Mouse (Mus musculus): ENCODE measurements at regions not wholly inside any gene's neighbourhood (a gene's known extent, or its start where the extent isn't known, plus 50 kb on each side); places are given as distances from the start of the nearest gene placed in this dataset.

DNA sequence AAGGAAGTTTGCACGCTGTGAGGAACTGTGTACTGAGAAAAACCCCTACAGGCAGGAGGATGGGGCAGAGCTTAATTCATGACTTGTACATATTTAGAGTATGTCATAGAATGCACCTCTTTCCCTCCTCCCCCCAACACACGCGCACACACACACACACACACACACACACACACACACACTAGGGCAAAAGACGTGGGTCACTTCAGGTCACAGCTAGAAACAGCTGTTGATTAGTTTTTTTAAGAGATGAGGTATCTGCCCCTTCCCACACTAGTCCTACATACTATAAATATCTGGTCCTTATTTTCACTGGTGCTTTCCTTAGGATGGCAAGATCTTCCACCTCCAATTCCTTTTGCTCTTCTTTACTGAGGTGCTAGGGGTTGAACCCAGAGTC is 1207.7 kb upstream of the A1bg start:
- no peak for DNase-seq (ENCODE audit: low read depth)

DNA sequence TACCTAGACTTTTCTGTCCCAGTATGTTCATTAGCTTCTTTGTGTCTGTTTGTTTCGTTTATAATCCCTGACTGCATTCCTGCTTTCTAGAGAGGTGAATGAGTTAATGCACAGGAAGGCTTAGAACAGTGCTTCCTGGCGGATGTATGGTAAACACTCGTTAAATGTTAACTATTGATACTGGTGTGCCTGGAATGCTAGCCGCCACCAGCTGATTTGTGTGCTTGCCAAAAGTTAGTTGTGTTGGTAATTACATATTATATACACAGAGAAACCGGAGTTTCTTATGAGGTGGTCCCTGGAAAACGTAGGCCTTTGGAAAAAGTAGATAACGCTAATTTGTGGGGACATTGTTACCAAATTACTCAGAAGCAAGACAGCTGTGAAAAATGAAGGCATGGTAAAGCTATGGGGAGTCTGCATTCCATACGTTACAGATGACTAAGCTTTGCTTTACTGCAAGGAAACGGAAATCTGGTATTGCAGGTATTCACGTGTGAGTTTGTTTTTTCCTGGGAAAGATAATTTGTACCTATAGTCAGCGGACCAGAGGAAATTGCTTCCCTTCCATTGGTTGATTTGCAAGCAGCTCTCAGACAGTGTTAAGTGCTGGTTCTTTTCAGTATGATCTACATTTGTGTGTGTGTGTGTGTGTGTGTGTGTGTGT is 1205.9 kb upstream of the A1bg start:
- no peak for DNase-seq (ENCODE audit: low read depth)

DNA sequence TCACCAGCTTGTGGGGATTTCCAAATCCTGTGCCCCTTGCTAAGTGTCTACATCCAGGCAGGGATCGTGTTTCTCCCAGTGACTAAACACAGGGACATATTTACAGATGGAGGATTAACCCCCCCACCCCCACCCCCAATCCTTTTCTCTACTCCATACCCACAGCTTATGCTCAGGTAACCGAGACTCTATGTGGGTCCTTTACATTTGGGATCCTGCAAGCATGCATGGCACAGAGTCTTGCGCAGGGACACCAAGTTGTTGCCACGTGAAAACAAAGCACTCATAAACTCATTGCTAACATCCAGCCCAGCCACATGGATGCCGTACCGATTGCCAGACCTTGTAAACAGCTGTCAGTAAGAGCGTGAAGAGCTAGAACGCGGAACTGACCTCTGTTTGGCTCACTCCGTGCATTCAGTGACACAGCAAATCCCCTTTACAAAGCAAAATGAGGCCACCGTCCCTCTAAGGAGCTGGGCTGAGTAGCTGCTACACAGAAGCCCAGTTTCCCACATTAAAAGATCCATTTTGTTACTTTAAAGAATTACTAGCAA is 1204.9 kb upstream of the A1bg start:
- DNase-seq (ENCODE audit: low read depth) = peak; percentile 34

DNA sequence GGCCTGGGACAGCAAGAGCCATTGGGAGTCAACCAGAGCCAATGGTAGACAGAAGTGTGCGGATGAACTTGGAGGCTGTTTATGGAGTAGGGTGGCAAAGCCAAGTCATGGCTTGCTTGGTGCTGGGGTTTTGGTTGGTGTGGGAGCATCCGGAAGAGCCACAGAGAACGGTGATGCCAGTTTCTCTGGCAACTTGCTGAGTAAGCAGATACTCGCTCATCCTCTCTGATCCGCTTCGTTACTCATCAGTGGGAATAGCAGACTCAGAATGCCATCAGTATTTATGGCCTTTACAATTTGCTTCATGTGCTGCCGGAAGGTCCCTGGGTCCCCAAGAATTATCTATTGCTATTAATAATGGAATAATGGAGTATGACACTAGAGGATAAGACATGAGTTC is 1202.9 kb upstream of the A1bg start:
- no peak for DNase-seq (ENCODE audit: low read depth)

DNA sequence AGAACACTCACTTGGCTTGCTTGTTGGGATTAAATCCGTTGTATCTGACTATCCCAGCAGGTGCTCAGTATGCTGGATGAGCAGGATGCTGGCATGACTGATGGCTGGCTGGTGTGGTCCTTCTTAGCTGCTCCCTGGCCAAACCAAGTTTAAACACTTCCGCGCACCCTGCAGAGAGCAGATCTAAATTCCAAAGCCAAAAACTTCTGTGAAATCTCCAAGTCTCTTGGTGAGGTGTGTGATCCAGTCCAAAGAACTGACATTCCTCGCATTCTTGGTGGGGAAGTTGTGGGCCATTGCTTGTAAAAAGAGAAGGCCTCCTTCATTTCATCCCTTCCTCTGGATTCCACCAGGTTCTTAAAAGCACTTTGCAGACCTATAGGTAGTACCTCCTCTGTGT is 1200.9 kb upstream of the A1bg start:
- DNase-seq (ENCODE audit: low read depth) = no peak

DNA sequence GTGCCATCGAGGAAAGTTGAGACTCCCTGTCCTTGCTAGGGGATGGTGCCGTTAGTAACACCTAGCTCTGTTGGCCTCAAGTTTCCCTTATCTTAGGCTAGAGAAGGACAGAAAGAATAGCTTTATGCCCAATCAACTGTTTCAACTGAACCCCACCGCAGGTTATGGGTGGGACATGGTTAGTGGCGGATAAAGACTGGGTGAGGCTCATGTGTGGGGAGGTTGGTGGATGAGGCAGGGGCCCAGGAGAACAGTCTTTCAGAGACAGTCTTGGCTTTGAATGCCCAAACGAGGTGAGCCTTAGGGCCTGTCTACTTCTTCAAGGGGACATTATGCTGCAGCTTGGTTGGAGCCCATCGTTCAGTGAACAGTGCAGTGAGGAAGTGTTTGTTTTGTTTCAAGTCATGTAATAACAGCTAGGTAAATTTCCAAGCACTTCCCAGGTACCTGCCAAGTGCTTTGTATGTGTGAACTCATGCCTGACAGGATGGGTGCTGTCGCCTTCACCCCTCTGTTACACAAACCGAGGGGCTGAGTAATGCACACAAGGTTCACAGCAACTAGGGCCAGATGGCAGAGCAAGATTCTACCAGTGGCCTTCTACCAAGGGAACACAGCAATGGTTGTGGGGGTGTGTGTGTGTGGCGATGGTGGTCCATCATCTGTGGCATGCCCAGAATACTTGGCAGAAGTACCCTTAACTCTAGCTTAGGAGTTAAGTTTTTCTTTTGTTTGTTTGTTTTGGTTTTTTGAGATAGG is 1199.6 kb upstream of the A1bg start:
- DNase-seq (ENCODE audit: low read depth) = no peak

DNA sequence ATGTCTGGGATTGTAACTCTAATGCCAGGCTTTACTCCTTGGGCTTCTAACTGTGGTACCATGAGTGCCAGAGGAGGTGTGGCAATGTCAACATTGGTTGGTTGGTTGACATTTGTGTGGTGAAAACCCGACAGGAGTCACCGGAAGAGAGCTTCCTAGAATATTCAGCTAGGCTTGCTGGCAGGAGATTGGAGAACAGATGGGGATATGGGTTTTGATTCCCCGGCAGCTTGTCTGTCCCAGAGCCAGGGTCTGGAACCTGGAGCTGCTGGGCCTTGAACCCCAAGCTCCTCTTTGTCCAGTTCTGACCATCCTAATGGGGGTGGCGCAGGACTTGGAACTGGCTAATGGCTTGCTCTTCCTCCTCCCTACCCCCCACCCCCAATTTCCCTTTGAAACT is 1198.9 kb upstream of the A1bg start:
- DNase-seq (ENCODE audit: low read depth) = no peak

DNA sequence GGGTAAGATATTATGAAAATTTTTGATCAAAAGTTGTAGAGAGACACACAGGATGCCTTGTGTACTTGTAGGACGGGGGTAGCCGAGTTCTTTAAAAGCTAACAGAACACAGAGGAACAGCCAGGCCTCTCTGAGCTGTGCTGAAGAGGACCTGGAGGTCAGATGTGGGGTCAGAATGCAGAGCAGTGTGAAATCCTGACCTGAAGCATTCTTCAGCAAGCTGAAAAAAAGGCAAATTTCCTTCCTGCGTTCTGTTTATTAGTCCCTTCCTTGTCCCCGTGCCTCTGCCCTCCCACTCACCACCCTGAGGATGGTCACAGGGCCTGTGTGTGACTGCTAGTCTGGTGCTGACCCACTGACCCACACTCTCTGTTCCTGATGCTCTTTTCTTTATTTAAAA is 1197.9 kb upstream of the A1bg start:
- DNase-seq (ENCODE audit: low read depth) = no peak

DNA sequence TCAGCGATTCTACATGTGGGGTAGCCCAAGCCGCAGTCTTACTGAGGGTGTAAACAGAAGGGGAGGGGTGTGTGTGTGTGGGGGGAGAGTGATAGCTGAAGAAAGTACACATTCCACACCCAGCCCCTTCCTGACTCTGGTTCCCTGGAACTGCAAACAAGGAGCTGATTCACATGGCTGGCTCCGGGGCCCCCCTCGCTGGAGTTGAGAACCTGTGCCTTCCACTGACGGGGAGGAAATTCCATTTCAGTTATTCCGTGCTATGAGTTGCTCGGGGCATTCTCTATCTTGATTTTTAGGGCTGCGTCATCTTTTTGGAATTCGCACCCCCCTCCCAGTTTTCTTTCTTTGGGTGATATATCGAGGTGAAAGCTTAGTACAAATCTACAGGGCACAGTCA is 1196.2 kb upstream of the A1bg start:
- DNase-seq (ENCODE audit: low read depth) = peak; percentile 88

DNA sequence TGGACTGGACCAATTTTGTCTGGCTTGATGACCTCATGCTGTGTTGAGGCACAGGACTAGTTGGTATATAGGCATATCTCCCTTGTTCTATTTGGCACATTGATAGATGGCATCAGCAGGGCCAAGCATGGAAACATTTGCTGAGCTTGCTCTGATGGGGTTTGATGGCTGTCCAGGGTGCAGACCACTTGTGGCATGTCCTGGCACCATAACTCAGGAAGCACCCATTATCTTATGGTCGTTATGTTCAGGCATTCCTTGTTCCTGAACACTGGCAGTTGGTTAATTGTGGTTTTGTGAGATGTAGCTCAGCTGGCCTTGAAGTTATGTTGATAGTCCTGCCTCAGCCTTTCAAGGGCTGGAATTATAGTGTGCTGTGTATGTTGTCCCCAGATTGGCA is 1193.4 kb upstream of the A1bg start:
- DNase-seq (ENCODE audit: low read depth) = no peak

DNA sequence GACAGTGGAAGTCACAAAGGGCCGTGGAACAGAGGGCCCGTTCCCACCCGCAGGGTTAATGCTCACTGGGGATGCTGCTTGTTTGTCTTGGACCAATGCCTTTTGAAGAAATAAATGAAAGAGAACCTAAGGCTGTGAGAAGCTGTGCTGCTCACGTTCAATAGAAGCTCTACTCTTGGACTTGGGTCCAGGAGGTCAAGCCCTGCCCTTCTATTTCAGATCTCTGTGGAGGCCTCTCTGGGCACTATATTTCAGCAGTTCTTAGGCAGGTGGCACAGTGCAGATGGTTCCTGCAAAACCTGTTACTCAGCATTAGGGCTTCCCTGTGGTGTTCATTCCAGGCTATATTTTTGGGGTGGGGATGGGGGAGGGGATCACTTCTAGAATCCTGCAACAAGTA is 1192.0 kb upstream of the A1bg start:
- DNase-seq (ENCODE audit: low read depth) = no peak

DNA sequence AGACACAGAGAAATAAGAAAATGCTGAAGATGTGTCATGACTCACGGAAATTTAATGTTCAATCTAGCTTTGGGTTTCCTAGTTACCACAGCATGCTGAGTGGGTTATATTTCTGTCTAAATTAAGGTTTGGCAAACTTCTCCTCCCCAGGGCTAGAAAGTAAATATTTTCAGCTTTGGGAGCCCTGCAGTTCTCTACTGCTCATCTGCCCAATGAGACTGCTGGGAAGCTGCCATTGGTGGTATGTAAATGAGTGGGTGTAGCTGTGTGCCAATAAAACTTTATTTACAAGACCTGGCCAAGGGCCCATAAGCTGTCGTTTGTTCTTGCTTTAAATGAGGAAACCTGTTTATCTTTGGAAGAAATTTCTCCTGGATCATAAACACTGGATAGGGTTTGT is 1189.3 kb upstream of the A1bg start:
- DNase-seq (ENCODE audit: low read depth) = peak; percentile 88

DNA sequence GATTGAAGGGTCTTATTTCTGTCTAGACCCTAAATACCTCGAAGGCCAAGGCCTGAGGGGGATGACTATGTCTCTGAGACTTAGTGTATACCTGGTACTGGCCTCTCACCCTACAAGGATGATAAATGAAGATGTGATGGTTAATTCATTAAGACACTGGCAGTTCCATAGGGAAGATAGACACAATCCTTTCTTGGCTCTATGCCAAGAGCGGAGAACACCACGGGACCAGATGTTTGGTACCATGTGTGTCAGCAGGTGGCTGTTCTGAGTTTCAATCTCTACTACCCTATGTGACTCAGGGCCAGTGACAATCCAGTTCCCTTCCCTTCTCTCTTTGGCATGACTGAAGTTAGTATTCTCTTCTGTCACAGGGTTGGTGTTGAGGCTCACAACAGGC is 1185.2 kb upstream of the A1bg start:
- no peak for DNase-seq (ENCODE audit: low read depth)

DNA sequence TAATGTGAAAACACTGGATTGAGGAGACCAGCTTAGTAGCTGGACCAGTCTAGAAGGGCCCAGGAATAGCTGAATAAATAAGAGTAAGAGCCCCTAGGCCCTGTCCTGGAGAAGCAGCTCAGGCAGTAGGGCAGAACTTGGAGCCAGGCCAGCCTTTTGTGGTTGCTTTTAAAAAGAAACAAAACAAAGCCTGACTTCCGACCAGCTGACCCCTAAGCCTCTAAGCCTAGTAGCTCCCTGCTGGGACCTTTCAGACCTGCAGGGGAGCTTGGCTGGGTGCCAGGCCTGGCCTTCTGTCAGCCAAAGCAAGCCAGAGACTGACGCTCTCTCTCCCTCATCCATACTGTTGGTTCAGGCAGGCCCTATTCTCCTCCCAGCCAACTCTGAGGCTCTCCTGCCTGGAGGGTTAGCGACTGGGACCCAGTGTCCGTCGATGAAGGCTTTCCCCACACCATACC is 1183.7 kb upstream of the A1bg start:
- peak; percentile 89 for DNase-seq (ENCODE audit: low read depth)

DNA sequence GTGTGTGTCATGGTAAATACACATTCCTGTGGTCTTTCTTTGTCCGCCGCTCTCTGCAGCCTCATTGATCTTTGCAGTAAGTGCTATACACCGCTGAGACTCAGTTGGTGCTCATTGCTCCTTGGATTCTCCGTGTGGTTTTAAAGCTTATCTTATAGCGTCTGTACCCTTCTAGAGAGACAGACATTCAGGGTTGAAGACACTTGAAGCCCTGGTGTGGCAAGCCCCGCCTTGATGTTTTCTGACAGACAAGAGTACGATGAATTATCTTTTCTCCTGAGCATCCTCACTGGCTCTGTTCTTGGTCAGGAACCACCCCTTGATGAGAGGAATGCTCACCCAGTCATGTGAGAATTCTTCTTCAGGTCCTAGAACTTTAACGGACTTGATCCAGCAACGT is 1182.7 kb upstream of the A1bg start:
- no peak for DNase-seq (ENCODE audit: low read depth)

DNA sequence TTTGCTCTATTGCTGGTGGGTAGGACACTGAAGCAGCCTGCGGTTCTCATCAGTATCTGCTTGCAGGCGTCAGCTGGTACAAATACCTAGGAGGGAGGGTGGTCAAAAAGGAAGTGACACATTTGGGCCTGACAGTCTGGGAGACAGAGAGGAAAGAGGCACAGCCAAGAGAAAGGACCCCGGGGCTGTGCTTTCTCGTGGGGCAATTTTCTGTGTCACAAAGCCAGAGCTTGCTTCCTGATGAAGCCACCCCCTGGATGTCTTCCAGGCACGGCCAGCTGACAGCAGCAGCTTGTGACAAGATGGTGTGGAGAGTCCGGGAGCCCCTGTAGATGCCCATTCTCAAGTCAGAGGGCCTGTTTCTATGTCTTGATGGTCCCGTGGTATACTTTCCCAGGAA is 1181.8 kb upstream of the A1bg start:
- no peak for DNase-seq (ENCODE audit: low read depth)

DNA sequence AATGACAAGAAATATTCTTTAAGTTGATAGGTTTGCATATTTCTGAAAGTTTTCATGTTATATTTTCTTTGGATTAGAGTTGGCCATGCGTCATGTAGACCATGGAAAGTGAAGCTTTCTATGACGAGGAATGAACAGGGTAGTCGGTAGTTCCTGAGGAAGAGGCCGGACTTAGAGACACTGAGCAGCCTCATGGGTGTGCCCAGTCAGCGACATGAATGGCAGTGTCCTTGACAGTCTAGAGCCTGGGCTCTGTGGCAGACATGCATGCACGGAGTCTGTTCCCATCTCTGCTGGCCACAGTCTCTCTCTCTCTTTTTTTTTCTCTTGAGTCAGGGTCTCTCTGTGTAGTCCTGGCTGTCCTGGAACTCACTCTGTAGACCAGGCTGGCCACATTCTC is 1176.9 kb upstream of the A1bg start:
- no peak for DNase-seq (ENCODE audit: low read depth)

DNA sequence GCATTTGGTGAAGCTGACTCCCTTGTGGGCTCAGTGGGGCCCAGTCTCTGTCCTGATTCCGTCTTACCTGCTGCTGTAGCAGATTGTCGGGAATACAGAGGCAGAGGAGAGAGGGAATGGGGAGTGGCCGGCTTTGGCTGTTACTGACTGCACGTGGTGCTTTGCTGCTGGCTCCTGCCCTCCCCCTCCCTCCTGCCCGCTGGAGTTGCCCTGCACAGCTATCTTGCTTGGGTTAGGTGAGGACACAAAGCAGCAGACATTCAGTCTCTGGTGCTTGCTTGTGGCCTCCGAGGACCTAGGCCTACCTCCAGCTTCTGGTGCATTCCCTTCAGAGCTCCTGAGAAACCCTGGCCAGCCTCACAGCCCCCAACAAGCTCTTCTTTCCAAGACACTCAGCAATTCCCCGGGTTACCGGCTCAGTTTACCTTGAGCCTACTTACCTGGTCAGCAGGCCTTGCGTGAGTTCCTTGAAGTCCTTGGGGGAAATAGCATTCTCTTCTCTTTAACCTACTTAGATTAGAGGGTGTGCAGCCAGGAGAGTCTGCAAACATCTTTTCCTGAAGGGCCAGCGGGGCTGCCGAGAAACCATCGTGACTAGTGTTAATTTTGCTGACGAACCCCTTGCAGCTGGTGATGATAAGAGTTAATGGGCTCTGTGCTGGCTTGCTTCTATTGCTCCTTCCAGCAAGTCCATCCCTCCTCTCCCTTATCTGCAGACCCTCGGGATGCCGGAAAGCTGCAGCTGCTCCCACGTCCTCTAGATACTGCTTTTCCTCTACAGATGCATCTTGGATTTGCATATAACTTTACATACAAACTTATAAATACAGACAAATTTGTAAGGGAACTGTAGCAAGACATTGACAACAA is 1176.2 kb upstream of the A1bg start:
- DNase-seq (ENCODE audit: low read depth) = no peak

DNA sequence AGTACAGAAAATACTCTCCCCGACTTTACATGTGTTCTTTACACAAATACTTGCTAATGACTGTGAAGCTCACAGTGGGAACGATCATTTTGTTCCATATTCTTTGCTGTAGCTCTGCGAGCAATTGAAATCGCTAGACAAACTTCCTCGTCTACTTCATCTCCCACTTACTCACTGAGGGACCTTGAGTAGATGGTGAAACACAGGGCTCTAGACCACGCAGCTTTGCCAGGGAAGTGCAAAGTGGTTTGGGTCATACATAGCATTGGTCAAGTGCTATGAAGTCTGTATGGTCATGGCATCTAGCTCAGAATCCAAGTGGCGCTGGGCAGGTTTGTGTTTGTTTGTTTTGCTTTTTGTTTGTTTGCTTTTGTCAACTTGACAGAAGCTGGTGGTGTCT is 1174.0 kb upstream of the A1bg start:
- no peak for DNase-seq (ENCODE audit: low read depth)

DNA sequence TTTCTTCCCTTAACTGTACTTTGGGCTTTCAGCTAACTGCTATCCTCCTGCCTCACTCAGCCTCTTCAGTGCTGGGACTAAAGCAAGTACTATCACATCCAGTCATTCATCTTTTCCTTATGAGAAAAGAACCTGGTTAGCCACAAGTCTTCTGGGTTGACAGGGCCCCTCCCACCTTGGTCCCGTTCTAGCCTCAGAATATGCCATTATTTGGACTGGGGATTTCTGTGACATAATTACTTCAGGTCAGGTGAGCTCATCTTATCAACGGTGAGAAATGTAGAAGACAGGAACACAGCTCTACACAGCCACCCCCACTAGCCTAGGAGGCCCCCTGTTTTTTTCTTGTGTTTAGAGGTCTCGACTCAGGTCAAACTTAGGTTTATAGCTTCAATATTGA is 1172.4 kb upstream of the A1bg start:
- DNase-seq (ENCODE audit: low read depth) = no peak

DNA sequence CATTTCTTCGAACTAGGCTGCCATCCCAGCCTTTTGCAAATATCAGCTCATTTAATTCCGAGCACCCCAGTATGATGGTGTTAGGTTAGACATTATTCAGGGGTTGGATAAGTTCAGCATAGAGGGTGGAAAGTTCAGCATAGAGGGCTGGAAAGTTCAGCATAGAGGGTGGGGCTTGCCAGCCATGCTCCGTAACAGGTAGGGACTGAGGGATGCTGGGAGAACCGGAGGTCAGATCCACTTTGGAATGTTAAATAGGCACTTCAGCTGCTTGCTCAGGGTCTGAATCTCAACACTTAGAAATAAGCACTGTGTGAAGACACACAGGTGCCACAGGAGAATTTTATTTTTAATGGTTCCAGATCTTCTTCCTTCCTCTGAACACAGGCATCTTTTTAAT is 1170.9 kb upstream of the A1bg start:
- no peak for DNase-seq (ENCODE audit: low read depth)

DNA sequence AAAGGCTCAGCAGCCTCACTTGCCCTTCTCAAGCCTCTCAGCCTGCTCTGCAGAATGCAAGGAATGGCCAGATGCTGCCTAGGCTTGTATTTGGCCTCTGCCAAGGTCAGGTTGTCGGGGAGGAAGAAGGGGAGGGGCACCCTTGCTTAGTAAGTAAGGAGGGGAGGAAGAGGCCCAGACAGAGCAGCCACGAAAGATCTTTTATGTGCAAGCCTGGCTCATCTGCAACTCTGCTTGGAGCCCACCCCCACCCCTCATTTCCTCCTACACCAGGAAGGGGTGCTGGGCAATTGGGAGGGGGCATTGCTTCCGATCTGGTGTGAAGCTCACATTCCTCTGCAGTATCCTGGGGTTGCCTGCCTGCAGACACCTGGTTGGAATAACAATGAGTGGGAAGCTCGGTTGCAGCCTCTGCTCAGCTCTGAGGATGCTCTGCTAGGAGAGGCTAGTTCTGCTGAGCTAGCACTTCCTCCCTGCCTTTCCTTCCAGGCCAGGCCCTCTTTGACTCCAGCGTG is 1169.9 kb upstream of the A1bg start:
- no peak for DNase-seq (ENCODE audit: low read depth)

Measured in NIH3T3 (cell line).